Mouse (Mus musculus): ENCODE measurements around the gene Isoc2b.
"Not testable (repeated sequence)": the region's sequence is repeated elsewhere in the genome, so short reads cannot be mapped to it uniquely, and the experiment has no call there.

Isoc2b gene

DNA sequence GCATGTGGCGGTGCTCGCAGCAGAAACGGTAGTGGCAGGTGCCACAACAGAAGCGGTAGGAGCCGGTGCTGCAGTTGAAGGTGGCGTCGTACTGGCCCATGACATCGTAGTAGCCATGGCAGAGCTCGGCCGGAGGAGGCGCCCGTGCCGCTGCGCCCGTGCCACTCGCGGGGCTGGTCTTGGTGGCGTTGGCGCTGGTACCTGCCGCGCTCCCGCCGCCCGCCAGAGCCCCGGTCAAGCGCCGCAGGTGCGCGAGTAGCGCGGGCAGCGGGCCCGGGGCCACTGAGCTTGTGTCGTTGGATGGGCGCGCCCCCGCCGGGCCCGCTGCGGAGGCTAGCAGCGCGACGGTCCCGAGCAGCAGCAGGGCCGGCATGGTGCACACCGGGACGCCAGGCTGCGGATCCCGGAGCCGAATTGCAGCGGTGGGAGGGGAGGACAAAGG is 33.7 kb downstream of the Isoc2b start:
- DNase-seq (ENCODE audit: extremely low spot score, low spot score): peak; percentile 62

DNA sequence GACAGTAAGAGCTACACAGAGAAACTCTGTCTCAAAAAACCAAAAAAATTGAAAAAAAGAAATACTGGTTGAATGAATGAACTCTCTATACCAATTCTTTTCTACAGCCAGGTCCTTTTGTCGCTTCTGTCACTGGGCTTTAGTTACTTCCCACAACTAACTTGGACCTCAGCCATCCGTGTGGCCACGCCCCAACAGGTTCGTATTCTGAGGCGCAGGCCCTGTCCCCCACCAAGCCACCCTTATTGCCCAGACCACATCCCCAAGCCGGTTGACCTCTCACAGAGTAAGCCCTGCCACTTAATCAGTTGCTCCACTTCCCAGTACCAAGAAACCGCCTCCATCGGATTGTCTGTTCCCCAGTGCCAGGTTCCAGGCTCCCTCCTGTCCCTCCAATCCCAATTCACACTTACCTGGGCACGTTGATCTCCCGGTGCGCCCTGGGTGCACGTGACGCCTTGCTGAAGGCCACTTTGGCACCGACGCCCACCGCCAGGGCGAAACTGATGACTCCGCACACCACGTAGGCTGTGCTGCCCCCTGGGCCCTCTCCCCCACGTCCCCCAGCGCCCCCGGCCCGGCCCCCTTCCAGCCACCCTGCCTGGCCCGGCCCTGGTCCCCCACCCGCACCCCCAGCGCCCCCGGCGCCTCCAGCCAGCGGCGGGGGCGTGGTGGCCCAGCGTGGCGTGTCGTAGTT is 34.3 kb downstream of the Isoc2b start:
- peak; percentile 24 for DNase-seq (ENCODE audit: extremely low spot score, low spot score)

DNA sequence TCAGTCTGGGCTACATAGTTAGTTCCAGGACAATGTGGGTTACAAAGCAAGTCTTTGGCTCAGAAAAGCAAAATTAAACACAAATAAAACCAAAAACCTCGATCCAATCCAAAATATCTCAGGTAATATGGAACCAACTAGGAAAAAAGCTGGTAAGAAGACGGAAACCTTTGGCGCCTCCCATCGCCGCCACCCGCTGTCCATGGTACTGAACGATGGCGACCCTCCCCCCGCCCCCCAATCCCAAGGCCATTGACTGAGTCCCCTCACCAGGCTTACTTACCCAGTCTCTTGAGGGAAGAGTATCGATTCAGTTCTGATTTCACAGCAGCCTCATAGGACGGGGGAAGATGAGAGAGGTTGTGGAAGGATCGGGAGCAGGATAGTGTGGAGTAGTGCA is 39.6 kb downstream of the Isoc2b start:
- peak; percentile 37 for DNase-seq (ENCODE audit: extremely low spot score, low spot score)

DNA sequence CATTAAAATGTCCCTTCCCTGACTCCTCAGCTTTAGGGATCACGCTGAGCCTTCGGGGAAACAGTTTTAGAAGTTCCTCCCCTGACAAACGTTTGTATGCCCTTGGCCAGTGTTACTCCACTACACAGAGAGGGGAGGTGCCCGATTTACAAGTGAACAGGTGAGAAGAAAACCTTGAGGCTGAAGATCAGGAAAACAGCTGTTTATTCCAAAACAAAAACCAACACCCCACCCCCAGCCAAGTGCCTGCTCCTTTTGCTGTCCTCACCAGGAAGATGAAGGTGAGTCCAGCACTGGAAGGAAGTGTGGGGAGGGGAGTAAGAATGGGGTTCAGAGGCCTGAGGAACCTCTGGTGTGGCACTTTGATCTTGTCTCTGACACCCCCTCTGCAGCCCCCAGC is 44.7 kb downstream of the Isoc2b start:
- no peak for DNase-seq (ENCODE audit: extremely low spot score, low spot score)

DNA sequence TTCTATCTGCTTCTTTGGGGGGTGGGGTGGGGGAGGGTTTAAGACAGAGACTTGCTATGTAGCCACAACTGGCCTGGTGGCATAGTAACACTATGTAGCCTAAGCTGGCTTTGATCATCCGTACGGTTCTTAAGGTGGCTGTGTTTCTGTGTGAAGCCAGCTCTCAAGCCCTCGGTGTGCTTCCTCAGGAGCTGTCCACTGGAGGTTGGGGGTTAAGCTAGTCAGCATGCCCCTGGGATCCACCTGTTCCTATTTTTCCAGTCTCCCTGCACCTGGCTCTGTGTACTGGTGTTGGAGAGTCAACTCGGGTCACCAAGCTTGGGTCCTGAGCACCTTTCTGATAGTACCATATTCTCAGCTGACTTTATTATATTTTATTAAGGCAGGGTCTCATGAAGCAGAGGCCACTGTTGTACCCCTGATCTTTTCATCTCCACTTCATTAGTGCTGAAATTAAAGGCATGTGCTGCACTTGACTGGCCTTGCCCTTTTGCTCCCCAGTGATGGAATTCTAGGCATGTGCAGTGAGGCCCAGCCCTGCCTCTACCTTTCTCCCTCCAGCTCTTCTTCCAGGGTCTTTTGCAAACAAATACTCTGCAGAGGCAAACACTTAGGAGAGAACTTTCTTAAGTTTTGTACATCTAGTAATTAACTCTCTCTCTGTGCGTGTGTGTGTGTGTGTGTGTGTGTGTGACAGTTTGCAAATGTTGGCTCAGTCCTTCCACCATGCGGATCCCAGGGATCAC is 47.7 kb downstream of the Isoc2b start:
- no peak for DNase-seq (ENCODE audit: extremely low spot score, low spot score)

DNA sequence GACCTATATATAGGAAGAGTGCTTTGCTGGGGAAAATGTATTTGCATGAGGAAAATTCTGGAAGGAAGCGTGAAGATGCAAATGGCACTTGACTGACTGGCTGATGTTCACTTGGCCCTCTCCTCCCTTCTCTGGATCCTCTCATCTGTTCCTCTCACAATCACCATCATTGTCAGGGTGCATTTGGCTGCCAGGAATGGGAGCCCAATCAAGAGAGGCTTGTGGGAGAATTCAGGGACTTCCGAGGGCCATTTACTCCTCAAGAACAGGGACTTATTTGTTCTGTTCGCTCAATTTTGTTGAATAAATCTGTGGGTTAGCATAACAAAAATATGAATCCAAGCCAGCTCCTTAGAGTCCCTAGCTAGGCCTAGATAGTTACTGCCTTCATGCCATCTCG is 48.4 kb downstream of the Isoc2b start:
- no peak for DNase-seq (ENCODE audit: extremely low spot score, low spot score)

DNA sequence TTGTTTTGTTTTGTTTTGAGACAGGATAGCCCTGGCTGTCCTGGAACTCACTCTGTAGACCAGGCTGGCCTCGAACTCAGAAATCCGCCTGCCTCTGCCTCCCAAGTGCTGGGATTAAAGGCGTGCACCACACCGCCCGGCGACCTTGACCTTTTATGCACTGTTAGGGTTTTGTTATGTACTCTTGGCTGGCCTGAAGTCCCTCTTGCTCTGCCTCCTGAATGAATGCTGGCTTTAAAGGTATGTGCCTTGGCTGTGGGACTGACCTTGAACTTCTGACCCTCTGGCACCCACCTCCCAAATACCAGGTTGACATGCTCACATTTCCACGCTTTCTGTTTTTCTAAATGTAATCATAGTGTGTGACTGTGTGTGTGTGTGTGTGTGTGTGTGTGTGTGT is 49.1 kb downstream of the Isoc2b start:
- not testable (repeated sequence) for DNase-seq (ENCODE audit: extremely low spot score, low spot score)

DNA sequence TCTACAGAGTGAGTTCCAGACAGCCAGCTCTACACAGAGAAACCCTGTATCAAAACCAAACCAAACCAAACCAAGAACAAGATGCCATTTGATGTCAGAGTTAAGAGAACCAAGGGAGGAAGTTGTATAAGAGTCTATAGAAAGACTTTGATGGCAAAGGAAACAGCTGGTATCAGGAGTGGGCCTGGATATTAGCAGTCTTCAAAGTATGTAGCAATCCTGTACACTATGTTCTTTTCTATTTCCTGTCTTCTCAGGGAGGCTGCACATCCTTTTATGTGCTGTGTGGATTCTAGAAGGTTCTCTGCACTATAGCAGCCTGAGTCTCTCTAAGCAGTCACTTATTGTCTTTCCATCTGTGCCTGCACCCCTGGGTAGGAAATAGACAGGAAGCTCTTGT is 53.5 kb downstream of the Isoc2b start:
- no peak for DNase-seq (ENCODE audit: extremely low spot score, low spot score)

DNA sequence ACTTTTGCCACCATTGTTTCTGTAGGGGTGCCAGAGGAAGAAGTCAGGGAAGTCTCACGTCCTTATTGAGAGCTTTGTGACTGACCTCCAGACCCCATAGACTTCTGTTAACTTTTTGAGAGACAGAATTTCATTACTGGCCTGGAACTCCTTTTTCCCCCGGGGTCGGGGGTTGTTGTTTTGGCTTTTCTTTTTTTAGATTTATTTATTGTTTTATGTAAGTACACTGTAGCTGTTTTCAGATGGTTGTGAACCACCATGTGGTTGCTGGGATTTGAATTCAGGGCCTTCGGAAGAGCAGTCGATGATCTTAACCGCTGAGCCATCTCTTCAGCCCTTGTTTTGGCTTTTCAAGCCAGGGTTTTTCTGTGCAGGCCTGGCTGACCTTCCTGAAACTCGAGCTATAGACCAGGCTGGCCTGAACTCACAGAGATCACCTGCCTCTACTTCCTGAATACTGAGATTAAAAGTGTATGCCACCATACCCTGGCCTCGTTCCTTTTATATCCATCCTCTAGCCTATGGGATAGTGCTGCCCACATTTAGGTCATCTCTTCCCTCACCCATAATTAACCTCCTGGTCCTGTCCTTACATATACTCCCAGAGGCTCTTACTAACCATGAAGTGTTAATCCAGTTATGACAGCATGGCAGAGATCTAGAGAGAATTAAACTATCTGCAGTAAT is 56.8 kb downstream of the Isoc2b start:
- no peak for DNase-seq (ENCODE audit: extremely low spot score, low spot score)

DNA sequence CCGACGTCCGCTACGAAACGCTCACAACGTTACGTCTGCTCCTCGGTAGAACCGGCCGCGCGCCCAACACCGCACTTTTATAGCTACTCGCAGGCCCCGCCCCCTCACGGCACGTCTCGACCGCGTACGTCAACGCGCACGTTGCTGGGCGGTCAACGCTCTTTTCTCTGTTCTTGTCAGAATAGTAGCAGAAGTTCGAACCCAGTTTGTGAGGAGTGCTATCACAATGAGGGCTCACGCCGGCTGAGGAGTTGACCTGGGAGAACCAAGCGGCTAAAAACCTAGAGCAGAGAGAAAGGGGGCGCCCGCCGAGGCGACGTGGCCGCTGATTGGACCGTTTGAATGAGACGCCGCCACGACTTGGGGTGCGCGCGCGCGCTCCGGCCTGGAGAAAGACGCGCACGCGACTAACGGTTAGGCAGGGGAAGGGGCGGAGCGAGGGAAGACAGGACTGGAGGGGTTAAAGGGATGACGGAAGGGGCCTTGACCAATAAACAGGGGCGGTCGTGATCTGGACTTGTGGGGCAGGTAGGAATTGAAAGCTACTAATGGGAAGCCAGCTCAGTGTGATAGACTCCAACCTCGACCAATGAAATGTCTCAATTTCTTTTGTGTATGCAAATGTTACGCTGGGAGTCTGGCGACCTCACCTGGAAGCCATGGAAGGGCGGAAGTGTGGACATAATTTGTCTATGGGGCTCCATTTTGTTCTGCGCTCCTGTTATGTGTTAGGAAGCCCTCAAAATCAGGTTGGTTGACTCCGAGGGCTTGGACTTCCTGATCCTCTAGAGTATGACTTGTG is 57.6 kb downstream of the Isoc2b start, which contains the start of gene Ube2s:
Ube2s (minus strand) TSS at position 288 of the 802 bp plus-strand sequence.
- peak; percentile 98 for DNase-seq (ENCODE audit: extremely low spot score, low spot score)

DNA sequence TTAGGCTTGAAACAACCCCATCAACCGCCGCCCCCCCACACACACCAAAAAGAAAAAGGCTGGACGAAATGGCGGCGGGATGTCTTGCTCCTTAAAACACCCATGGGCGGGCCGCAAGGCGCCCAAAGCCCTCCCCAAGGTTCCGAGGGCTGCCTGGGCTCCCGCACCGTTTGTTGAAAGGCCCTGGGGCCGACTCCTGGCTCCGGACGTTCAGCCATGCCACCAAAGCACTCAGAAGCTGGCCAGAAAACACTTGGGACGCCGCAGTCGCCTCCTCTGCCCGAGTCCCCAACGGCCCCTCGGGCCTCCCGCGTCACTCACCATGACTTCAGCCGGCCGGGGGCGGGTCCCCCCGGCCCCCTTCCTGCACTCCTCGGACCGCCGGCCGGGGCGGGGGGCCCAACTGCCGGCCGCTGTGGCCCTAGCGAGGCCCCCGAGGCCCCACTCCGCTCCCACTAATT is 58.2 kb downstream of the Isoc2b start:
- DNase-seq (ENCODE audit: extremely low spot score, low spot score): peak; percentile 56

DNA sequence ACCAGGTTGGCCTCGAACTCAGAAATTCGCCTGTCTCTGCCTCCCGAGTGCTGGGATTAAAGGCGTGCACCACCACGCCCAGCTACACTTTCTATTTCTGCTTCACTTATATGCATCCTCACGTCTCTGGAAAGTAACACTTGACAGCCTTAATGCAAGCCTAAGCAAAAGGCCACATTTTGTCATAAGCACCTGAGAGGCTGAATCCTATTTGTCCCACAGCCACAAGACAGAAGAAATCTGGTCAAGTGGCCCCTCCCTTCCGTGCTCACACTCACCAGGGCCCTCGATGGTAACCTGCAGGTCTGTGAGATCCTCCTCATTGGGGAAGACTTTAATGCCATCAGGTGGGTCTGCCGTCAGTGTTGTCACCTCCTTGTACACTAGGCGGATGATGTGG is 58.9 kb downstream of the Isoc2b start:
- not testable (repeated sequence) for DNase-seq (ENCODE audit: extremely low spot score, low spot score)

DNA sequence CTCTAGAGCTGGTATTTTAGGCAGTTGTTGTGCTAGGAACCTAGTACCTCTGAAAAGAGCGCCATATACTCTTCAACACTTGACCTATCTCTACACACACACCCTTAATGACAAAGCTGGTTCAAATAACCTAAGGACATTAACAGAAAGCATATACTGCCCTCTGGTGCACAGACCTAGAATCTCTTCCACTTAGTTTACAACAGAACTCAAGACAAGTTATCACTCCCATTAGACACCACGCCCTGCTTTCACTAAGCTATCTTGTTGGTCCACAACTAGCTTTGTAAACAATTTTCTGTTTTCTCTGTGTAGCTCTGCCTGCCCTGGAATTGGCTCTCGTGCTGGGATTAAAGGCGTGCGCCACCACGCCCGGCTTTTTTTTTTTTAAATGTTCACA is 63.3 kb downstream of the Isoc2b start:
- no peak for DNase-seq (ENCODE audit: extremely low spot score, low spot score)

DNA sequence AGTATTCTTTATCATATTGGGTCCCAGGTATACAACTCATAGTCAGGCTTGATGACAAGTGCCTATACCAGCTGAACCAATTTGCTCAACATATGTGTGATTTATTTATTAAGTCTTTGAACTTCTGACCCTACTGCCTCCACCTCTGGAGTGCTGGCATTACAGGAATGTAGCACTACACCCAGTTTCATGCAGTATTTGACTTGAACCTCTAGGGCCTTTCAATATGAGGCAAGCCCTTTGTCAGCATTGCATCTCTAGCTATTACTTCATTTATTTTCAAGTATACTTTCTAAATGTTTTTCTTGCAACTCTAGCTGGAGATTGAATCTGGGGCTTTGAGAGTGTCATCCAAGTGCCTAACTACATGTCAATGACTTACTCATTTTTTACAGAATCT is 67.8 kb downstream of the Isoc2b start:
- DNase-seq (ENCODE audit: extremely low spot score, low spot score): no peak

DNA sequence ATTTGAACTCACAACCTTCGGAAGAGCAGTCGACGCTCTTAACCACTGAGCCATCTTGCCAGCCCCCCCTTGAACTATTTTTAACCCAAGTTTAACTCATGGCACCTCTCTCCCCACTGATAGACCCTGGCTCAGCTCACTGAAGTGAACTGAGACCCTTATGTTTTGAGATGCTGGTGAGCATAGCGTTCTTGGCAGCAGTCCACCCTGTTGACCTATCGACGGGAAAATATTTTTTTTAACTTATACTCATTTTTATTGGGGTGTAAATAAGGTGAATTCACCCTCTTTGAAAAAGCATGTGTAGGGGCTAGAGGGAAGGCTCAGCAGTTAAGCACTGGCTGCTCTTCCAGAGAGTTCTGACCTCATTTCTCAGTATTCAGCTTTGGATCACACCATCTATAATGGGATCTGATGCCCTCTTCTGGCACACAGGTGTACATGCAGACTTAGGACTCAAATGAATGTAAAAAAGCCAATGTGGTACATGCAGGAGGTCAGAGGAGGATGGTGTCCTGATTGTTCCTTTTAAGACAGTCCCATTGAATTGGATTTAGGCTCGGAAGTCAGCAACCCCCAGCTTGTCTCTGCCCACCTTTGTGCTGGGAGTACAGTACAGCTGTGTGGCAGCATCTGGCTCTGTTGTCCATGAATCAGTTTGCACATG is 74.2 kb downstream of the Isoc2b start:
- DNase-seq (ENCODE audit: extremely low spot score, low spot score): no peak
